Mouse (Mus musculus) heart, postnatal 36 days (tissue): ENCODE measurements around the gene Gm19345. TPM values are rescaled to one million over a fixed set of nuclear protein-coding genes. Genes with fewer than 3 reads are reported as not detected.

Experiments used
- DNase-seq, 2 experiments: peaks; one replicate each; pipeline ENCODE4 v3.0.0; 2021 to 2022
- intact Hi-C: fragments of 180-260 bp; cut with DNase I; formaldehyde crosslinking; loops from one replicate; pipeline ENCODE4 v1.15.1; 2025
- total RNA-seq, 2 experiments: library from RNA; stranded (reverse); gene quantifications; 2 replicates each; pipeline ENCODE4 v1.2.3; 2021

Gene Gm19345
- total RNA-seq, 2 experiments from 2014 or later: not detected

GRCm38 (mm10) chr7:19866490-19866889 is 14.7 kb downstream of the Gm19345 start:
- peak in 1 of 2 experiments; percentile 37 for DNase-seq
- intact Hi-C loops: loop anchor here (5.0 kb wide), 1 partner anchor 71 kb away; no protein-coding TSS in a partner anchor

DNA sequence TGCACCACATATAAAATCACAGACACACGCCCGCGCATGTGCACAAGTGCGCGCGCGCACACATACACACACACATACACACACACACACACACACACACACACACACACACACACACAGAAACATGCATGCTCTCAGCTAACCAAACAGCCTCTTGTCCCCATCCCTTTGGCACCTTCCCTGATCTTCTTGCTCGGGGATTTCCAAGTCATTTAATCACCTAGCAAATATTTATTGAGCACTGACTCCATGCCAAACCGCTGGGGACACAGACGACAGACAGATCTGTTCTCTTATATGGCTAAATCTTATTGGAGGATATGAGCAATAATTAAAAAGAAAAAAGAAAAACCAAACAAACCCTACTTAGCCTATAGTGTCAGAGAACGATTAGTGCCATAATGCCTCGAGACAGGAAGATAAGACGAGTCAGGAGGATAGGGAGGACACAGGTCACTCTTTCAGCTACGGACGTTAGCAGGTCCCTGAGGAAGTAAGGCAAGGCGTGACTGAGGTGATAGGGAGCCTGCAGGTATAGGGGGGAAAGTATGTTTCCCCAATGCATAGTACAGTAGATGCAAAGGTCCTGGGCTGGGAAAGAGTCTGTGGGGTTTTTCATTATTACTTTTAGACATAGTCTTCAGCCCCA is 16.1 kb downstream of the Gm19345 start:
- intact Hi-C loops: loop anchor here (5.0 kb wide), 1 partner anchor 69 kb away; no protein-coding TSS in a partner anchor
- DNase-seq: no peak

GRCm38 (mm10) chr7:19871137-19871621 is 19.4 kb downstream of the Gm19345 start:
- DNase-seq: peak; percentile 40 to 46

GRCm38 (mm10) chr7:19871943-19872601 is 20.3 kb downstream of the Gm19345 start:
- intact Hi-C loops: loop anchor here (1.0 to 5.0 kb wide), 3 partner anchors 23 to 120 kb away; partner anchors contain the start of gene Nectin2

More at GRCm38 (mm10) chr7:19871137-19871621, 19.4 kb downstream of the Gm19345 start:
- intact Hi-C loops: loop anchor here (5.0 kb wide), 1 partner anchor 119 kb away; the partner anchor contains the start of gene Nectin2

GRCm38 (mm10) chr7:19875948-19876682 is 24.3 kb downstream of the Gm19345 start:
- intact Hi-C loops: no loop called here
- peak; percentile 49 to 52 for DNase-seq

More at GRCm38 (mm10) chr7:19871943-19872601, 20.3 kb downstream of the Gm19345 start:
- peak; percentile 52 to 67 for DNase-seq

- no peak for DNase-seq
- intact Hi-C loops: no loop called here
Observed at GRCm38 (mm10) chr7:19876781-19877425, 25.1 kb downstream of the Gm19345 start.

GRCm38 (mm10) chr7:19880754-19881153 is 29.0 kb downstream of the Gm19345 start:
- no peak for DNase-seq
- intact Hi-C loops: no loop called here

DNA sequence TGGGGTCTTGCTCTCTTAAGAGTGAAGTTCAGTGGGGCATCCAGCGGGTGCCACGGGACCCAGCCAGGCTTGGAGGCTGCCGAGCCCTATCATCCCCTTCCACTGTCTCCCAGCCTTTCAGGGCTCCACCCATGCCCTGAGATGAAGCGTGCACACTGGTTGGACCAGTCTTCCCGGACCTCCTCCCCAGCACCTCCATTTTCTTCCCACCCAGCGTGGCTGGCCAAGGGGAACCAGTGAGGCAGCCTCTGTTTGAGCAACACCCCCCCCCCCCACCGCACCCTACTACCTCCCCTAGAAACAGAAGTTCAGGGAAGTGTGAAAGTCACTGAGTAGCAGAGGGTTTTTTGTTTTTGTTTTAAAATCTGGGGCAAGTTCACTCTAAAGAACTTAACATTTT is 36.0 kb downstream of the Gm19345 start, which contains the start of gene Ceacam19:
TSS of gene Ceacam19 (minus strand) at position 117 of the 400 bp plus-strand sequence.
- intact Hi-C loops: no loop called here
- no peak for DNase-seq

GRCm38 (mm10) chr7:19889881-19890280 is 38.1 kb downstream of the Gm19345 start:
- intact Hi-C loops: no loop called here
- DNase-seq: peak; percentile 57 to 71

Other genes starting within 250 kb of the Gm19345 start
- gene Clasrp, start 247.5 kb upstream of the Gm19345 start, total RNA-seq: 10 to 100 TPM; 16.0 to 16.8 TPM
- gene Relb, start 222.6 kb upstream of the Gm19345 start, total RNA-seq: 1 to 10 TPM; 5.7 to 8.9 TPM
- 10 to 100 TPM; 76.4 to 84.1 TPM for gene Clptm1, start 187.0 kb upstream of the Gm19345 start, total RNA-seq
- not detected for gene Apoc2, start 174.1 kb upstream of the Gm19345 start, total RNA-seq
- not detected for gene Gm44805, start 170.6 kb upstream of the Gm19345 start, total RNA-seq
- not detected for gene Apoc4, start 170.5 kb upstream of the Gm19345 start, total RNA-seq
- gene Apoc1, start 159.3 kb upstream of the Gm19345 start, total RNA-seq: 1 to 10 TPM; 1.2 to 3.3 TPM
- 100 to 1,000 TPM; 308 to 344 TPM for gene Apoe, start 152.8 kb upstream of the Gm19345 start, total RNA-seq
- 100 to 1,000 TPM in 1 of 2 experiments, 10 to 100 TPM in 1; 97.7 to 102 TPM for gene Tomm40, start 136.6 kb upstream of the Gm19345 start, total RNA-seq
- 10 to 100 TPM; 33.2 to 41.7 TPM for gene Nectin2, start 101.5 kb upstream of the Gm19345 start, total RNA-seq
- gene Bcam, start 81.0 kb upstream of the Gm19345 start, total RNA-seq: 100 to 1,000 TPM; 210 to 232 TPM
- under 1 TPM; 0.75 to 0.81 TPM for gene Cblc, start 55.2 kb upstream of the Gm19345 start, total RNA-seq
- 1 to 10 TPM; 3.5 TPM for gene Bcl3, start 29.2 kb upstream of the Gm19345 start, total RNA-seq
- gene Ceacam16, start 9.3 kb downstream of the Gm19345 start, total RNA-seq: under 1 TPM in 1 of 2 experiments, not detected in 1; 0.69 TPM
- not detected for gene Ceacam19, start 36.0 kb downstream of the Gm19345 start, total RNA-seq
- gene Pvr, start 69.2 kb downstream of the Gm19345 start, total RNA-seq: 10 to 100 TPM; 19.8 to 25.0 TPM
- gene Igsf23, start 98.8 kb downstream of the Gm19345 start, total RNA-seq: 1 to 10 TPM; 1.4 TPM
- not detected for gene Ceacam20, start 113.4 kb downstream of the Gm19345 start, total RNA-seq
- not detected for gene Nlrp9b, start 139.5 kb downstream of the Gm19345 start, total RNA-seq
- gene Vmn1r91, start 247.7 kb downstream of the Gm19345 start, total RNA-seq: not detected